Mouse (Mus musculus): ENCODE measurements around the gene Bmp7. TPM values are rescaled to one million over a fixed set of nuclear protein-coding genes. Genes with fewer than 3 reads are reported as not detected.

Bmp7 gene
- polyA plus RNA-seq, 1 experiment from 2014 or later: 35.8 TPM

GRCm38 (mm10) chr2:172965249-172965648 is 25.1 kb upstream of the Bmp7 start:
- H3K36me3 ChIP-seq (ENCODE audit: insufficient read depth, low read length): no peaks in the 10 kb centered on the region
- no peak for TF ChIP-seq CTCF (IDR thresholded peaks at IDR 0.05; ENCODE audit: low read depth)
- H3K9me3 ChIP-seq (replicated peaks; ENCODE audit: low read length): no peaks in the 10 kb centered on the region
- DNase-seq (ENCODE audit: low spot score) (peak; percentile 68), ATAC-seq (replicated peaks; ENCODE audit: low FRiP score, low read depth) (peak; percentile 48; the same call in 1 of the 2 replicates)
- WGBS: 25% methylated on average over 11 of the region's 11 CpGs
- H3K4me3 ChIP-seq (replicated peaks; ENCODE audit: low read depth, low read length): no peak overlapping the region
- 0 out of 2 replicates have a peak, but pooled peaks cover 5% of the 10 kb centered on the region for H3K4me1 ChIP-seq (replicated peaks; ENCODE audit: insufficient read depth, low read length)
- H3K27ac ChIP-seq: no peak overlapping the region
- no peak overlapping the region for H3K4me2 ChIP-seq (ENCODE audit: low read length)
- H3K27me3 ChIP-seq (ENCODE audit: insufficient read depth, low read length): no peaks in the 10 kb centered on the region
- H3K9ac ChIP-seq (ENCODE audit: low read depth, low read length): no peak overlapping the region

GRCm38 (mm10) chr2:172961211-172961610 is 21.1 kb upstream of the Bmp7 start:
- Histone ChIP-seq H3K27me3 (ENCODE audit: insufficient read depth, low read length) (no peaks in the 10 kb centered on the region), H3K4me3 (replicated peaks; ENCODE audit: low read depth, low read length) (no peak overlapping the region), H3K27ac (peak overlapping the region; percentile 50; the same call in 1 of the 2 replicates), H3K9me3 (replicated peaks; ENCODE audit: low read length) (0 out of 2 replicates have a peak, but pooled peaks cover 3% of the 10 kb centered on the region), H3K9ac (ENCODE audit: low read depth, low read length) (no peak overlapping the region), H3K4me2 (ENCODE audit: low read length) (no peak overlapping the region), H3K36me3 (ENCODE audit: insufficient read depth, low read length) (no peaks in the 10 kb centered on the region), H3K4me1 (replicated peaks; ENCODE audit: insufficient read depth, low read length) (0 out of 2 replicates have a peak, but pooled peaks cover 8% of the 10 kb centered on the region)
- 33% methylated on average over 6 of the region's 6 CpGs for WGBS
- ATAC-seq (replicated peaks; ENCODE audit: low FRiP score, low read depth): no peak; the same call in 1 of the 2 replicates
- no peak for DNase-seq (ENCODE audit: low spot score)
- TF ChIP-seq CTCF (IDR thresholded peaks at IDR 0.05; ENCODE audit: low read depth): no peak

DNA sequence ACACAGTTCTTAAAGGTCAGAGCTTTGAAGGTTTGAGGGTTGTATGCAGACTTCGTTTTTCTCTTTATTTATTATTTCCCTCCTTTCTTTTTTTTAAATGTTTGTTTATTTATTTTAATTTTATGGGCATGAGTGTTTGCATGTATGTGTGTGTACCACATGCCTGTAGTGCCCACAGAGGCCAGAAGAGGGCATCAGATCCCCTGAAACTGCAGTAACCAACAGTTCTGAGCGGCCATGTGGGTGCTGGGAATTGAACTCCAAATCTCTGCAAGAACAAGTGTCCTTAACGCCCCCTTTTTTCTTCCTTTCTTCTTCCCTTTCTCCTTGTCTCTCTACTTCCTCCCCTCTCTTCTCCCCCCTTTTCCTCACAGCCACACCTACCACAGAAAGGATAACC is 20.2 kb upstream of the Bmp7 start:
- Histone ChIP-seq H3K36me3 (ENCODE audit: insufficient read depth, low read length) (no peaks in the 10 kb centered on the region), H3K9ac (ENCODE audit: low read depth, low read length) (no peak overlapping the region), H3K27me3 (ENCODE audit: insufficient read depth, low read length) (no peaks in the 10 kb centered on the region), H3K27ac (no peak overlapping the region), H3K4me3 (replicated peaks; ENCODE audit: low read depth, low read length) (no peak overlapping the region), H3K9me3 (replicated peaks; ENCODE audit: low read length) (0 out of 2 replicates have a peak, but pooled peaks cover 3% of the 10 kb centered on the region), H3K4me1 (replicated peaks; ENCODE audit: insufficient read depth, low read length) (0 out of 2 replicates have a peak, but pooled peaks cover 8% of the 10 kb centered on the region), H3K4me2 (ENCODE audit: low read length) (no peak overlapping the region)
- DNase-seq (ENCODE audit: low spot score) (no peak), ATAC-seq (replicated peaks; ENCODE audit: low FRiP score, low read depth) (no peak)
- no peak; the same call in 1 of the 2 replicates for TF ChIP-seq CTCF (IDR thresholded peaks at IDR 0.05; ENCODE audit: low read depth)
- WGBS: 82% methylated on average over 3 of the region's 3 CpGs

DNA sequence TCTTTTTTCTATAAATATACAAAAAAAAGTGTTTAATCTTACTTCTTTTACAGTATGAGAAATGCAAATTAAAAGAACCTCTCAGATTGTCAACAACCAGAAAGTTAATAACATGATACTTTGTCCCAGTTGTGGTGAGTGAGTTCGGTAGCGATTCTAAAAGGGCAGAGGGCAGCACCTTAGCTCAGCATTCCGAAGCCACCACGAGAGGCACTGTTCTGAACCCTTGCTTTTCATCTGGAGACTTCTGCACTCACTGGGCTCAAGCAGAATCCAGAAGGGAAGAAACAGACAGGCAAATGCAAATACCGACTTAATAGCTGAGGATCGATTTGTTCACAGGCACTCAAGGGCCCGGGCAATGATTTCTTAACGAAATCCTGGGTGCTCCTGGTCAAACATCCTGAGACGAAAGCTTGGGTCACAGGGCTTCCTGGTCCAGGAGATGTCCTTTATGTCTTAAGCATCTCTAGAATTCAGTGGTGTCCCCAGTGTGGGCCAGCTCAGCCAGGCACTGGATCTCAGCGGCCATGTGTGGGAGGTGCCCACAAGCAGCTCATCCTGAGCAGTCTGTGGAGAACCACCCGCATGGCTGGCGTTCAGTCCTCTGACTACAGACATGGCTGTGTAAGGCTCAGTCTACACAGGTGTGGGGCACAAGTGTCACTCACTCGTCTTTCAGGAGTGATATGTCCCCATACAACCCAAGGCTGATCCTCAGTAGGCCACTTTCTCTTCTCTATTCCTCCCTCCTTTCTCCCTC is 19.1 kb upstream of the Bmp7 start:
- no peak overlapping the region for H3K9ac ChIP-seq (ENCODE audit: low read depth, low read length)
- H3K4me2 ChIP-seq (ENCODE audit: low read length): no peak overlapping the region
- DNase-seq (ENCODE audit: low spot score): no peak
- H3K4me3 ChIP-seq (replicated peaks; ENCODE audit: low read depth, low read length): no peak overlapping the region
- peak; percentile 58 for TF ChIP-seq CTCF (IDR thresholded peaks at IDR 0.05; ENCODE audit: low read depth)
- 0 out of 2 replicates have a peak, but pooled peaks cover 3% of the 10 kb centered on the region for H3K9me3 ChIP-seq (replicated peaks; ENCODE audit: low read length)
- no peaks in the 10 kb centered on the region for H3K36me3 ChIP-seq (ENCODE audit: insufficient read depth, low read length)
- H3K27me3 ChIP-seq (ENCODE audit: insufficient read depth, low read length): no peaks in the 10 kb centered on the region
- 0 out of 2 replicates have a peak, but pooled peaks cover 8% of the 10 kb centered on the region for H3K4me1 ChIP-seq (replicated peaks; ENCODE audit: insufficient read depth, low read length)
- H3K27ac ChIP-seq: peak overlapping the region; percentile 48
- peak; percentile 40; the same call in 1 of the 2 replicates for ATAC-seq (replicated peaks; ENCODE audit: low FRiP score, low read depth)
- whole genome bisulfite sequencing: 34% methylated on average over 13 of the region's 13 CpGs

DNA sequence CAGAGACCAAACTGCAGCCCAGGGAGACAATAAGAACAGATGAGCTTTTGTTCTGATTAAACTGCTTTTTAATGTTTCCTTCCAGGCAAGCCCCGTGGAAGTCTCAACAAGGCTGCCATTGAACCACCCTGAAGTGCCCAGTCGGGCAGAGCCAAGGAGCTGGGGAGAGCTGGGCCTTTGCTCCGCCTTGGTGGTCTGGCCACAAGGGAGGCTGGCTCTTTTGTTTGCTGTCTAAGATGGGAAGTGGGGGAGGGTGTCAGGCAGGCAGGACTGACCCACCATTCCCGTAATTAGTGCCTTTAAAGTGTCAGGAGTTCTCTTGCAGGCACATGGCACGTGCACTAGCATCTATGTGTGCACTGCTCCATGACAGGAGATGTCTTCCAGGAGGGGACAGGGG is 18.5 kb upstream of the Bmp7 start:
- Histone ChIP-seq H3K9ac (ENCODE audit: low read depth, low read length) (no peak overlapping the region), H3K36me3 (ENCODE audit: insufficient read depth, low read length) (no peaks in the 10 kb centered on the region), H3K27me3 (ENCODE audit: insufficient read depth, low read length) (no peaks in the 10 kb centered on the region), H3K4me1 (replicated peaks; ENCODE audit: insufficient read depth, low read length) (0 out of 2 replicates have a peak, but pooled peaks cover 8% of the 10 kb centered on the region), H3K9me3 (replicated peaks; ENCODE audit: low read length) (0 out of 2 replicates have a peak, but pooled peaks cover 3% of the 10 kb centered on the region), H3K4me2 (ENCODE audit: low read length) (no peak overlapping the region), H3K27ac (peak overlapping the region; percentile 48; the same call in 1 of the 2 replicates), H3K4me3 (replicated peaks; ENCODE audit: low read depth, low read length) (no peak overlapping the region)
- DNase-seq (ENCODE audit: low spot score) (no peak), ATAC-seq (replicated peaks; ENCODE audit: low FRiP score, low read depth) (peak; percentile 62)
- TF ChIP-seq CTCF (IDR thresholded peaks at IDR 0.05; ENCODE audit: low read depth): no peak
- WGBS: 15% methylated on average over 5 of the region's 5 CpGs

DNA sequence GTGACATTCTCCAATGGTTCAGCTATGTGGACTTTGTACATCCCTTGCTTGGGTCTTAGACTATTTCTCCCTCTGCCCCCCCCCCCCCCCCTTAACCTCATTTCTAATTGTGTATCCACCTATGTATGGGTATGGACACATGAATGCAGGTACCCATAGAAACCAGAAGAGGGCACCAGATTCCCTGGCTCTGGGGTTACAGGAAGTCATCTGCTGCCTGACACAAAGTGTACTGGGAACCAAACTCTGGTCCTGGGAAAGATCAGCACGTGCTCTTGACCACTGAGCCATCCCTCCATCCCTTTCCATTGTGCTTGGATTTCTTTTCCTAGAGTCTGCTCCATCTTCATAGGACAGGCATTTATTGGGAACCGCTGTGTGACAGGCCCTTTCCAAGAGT is 11.9 kb upstream of the Bmp7 start:
- Histone ChIP-seq H3K27me3 (ENCODE audit: insufficient read depth, low read length) (no peaks in the 10 kb centered on the region), H3K4me3 (replicated peaks; ENCODE audit: low read depth, low read length) (no peak overlapping the region), H3K27ac (no peak overlapping the region), H3K4me2 (ENCODE audit: low read length) (no peak overlapping the region), H3K36me3 (ENCODE audit: insufficient read depth, low read length) (no peaks in the 10 kb centered on the region), H3K9ac (ENCODE audit: low read depth, low read length) (no peak overlapping the region), H3K4me1 (replicated peaks; ENCODE audit: insufficient read depth, low read length) (no peaks in the 10 kb centered on the region), H3K9me3 (replicated peaks; ENCODE audit: low read length) (no peaks in the 10 kb centered on the region; the same call in 1 of the 2 replicates)
- no peak for DNase-seq (ENCODE audit: low spot score)
- WGBS: 92% methylated on average over 2 of the region's 2 CpGs
- TF ChIP-seq CTCF (IDR thresholded peaks at IDR 0.05; ENCODE audit: low read depth): peak; percentile 30; the same call in 1 of the 2 replicates
- ATAC-seq (replicated peaks; ENCODE audit: low FRiP score, low read depth): no peak
